Mouse (Mus musculus): ENCODE measurements around the gene Slco1b2.
"Not testable (repeated sequence)": the region's sequence is repeated elsewhere in the genome, so short reads cannot be mapped to it uniquely, and the experiment has no call there.

Gene Slco1b2

DNA sequence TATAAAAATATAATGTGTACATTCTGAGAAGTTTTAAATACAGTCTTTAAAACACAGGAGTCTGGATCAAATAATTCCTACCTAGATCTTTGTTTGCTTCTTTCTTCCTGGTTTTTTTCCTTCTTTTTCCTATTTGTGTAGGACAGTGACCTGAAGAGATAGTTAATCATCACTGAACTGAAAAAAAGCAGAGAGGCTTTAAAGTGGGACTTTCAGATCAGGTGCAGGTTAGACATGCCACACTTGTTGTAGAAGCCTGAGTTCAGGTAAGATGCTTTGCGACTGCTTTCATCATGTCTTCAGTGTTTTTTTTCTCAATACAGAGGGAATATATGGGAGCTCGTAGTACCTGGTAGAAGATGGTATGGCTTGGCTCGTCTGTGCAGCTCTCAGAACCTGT lies at the start of gene Slco1b2:
Gene Slco1b2 (plus strand): TSS at position 228 of the 400 bp plus-strand sequence.
- no peak for DNase-seq (ENCODE audit: low spot score)

DNA sequence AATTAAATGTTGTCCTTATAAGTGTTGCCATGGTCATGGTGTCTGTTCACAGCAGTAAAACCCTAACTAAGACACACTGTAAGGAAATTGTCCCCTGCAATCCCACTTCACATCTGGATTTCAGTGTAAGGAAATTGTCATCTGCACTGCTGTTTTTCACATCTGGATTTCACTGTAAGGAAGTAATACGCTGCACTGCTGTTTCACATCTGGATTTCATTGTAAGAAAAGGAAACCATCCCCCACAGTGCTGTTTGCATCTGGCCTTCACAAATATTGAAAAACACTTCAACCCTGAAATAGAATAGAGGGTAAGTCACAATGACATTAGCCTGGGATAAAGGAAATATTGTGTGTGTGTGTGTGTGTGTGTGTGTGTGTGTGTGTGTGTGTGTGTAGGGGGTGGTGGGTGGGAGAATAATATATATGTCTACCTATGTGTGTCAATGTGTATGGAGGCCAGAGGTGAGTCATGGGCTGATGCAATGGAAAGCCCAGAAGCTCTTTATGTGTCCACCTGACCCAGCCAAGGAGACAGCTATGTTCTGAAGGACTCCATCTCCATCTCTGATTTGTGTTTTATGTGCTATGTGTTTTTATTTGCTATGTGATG lies 44.4 kb upstream of the Slco1b2 start:
- no peak for DNase-seq (ENCODE audit: low spot score)

DNA sequence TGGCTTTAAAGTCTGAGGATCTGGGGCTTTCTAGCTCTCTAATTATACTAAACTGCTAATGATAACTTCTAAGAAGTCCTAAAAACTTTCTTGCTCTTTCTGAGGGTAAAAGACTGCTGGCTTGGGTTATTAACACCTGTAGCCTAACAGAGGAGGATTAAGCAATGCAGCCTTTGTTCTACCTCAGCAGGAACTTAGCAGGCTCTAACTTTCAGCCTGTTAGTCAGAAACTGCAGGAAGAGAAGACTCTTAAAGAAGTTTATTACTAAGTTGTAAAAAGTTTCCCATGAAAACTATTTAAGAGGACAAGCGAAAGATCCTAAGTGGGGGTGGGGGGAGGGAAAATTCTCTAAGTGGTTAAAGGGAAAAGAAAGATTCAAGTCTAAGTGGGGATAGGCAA lies 39.3 kb upstream of the Slco1b2 start:
- DNase-seq (ENCODE audit: low spot score) = no peak

DNA sequence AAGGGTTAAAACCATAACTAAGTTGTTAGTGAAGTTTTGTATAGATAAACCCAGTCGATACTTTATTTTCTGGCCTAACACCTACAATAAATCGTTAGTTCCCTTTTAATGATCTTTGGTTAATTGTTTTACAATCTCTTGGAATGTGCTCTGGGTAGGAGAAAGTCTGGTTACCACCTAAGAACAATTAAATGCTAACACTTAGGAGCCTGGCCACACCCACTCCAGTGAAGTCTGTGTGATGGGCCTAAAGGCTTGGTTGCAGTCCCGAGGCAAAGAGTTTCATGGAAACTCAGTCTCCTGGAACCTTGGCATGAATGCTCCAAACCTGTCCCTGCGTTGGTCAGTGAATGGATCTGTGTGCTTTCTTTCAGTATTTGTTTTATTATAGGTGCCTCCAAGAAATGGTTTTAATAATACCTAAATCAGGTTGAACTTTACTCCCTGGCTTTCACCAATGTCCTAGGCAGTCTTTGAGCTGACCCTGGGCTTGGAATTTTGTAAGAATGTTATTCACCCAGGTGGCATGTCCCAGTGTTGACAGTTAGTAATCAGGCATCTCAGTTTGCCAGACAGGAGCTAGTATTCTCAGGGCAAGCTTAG lies 38.6 kb upstream of the Slco1b2 start:
- not testable (repeated sequence) for DNase-seq (ENCODE audit: low spot score)

DNA sequence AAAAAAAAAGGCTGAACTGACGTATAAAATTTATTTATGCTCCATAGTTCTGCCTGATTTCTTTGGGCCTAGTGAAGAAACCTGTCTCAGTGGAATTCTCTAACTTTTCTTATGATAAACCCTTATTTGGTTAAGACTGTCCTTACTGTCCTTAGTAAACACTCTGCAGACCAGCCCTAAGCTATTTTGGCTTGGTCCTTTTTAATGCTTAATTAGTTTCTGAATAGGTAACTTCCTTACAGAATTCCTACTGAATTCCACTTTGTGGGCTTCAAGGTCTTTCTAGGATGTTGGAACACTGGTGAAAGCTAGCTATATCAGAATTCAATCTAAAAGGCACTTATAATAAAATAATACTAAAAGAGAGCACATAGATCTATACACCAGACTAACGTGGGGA lies 33.2 kb upstream of the Slco1b2 start:
- DNase-seq (ENCODE audit: low spot score) = no peak

DNA sequence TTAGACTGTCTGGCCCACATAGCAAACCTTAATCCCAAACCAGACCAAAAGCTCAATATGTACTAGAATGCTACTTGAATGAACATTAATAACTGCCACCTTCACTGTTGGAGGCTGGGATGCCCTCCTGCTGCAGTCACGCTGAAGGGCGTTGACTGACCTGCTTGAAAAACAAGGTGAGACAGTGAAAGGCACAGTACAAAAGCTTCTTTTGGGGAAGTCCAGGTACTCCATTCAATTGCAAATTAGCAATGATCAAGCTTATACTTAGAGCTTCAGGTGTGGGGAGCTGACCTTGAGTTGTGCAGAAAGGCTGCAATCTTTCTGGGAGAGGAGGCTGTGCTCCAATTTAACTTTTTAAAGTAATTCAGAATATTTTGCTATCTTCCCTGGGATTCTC lies 32.3 kb upstream of the Slco1b2 start:
- no peak for DNase-seq (ENCODE audit: low spot score)

DNA sequence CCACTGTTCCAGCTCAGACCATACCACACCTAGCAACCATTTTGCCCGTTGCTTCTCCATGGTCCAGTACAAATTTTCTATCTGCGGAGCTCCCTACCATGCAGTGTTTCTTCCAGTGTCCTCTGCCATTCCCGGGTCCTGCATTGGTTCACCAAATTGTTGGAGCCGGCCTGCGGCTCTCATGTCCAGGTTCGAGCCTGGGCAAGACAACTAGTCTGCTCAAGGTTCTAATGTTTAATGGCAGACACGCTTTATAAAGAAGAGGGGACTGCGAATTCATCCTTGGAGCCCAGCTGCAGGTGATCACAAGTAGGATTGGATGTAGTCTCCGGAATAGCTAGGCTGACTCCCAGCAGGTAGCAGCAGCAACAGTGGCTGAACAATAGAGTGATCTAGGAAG lies 28.4 kb upstream of the Slco1b2 start:
- DNase-seq (ENCODE audit: low spot score) = no peak

DNA sequence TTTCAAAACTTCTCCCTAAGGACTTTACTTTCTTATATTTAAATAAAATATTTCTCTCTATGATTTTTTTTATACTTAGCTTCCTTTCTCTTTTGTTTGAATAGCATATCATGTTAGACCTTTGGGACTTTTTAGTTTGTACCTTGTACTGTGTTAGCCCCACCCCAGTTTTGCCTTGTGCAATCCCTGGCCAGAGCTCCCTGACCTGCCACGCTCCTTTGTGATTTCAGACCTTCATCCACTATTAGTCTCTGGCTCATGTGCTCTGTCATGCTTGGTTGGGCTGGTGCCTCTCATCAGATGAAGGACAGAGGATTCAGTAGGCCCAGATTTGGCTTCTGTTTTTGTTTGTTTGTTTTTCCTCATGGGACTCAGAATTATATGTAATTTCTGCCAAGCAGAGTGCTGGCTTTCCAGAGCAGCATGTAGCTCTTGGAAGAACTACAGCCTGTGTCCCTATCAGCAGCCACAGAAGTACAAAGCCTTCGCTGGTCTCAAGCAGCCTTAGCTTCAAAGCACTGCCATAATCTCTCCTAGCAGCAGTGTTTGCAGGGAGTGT lies 18.5 kb upstream of the Slco1b2 start:
- DNase-seq (ENCODE audit: low spot score) = no peak

DNA sequence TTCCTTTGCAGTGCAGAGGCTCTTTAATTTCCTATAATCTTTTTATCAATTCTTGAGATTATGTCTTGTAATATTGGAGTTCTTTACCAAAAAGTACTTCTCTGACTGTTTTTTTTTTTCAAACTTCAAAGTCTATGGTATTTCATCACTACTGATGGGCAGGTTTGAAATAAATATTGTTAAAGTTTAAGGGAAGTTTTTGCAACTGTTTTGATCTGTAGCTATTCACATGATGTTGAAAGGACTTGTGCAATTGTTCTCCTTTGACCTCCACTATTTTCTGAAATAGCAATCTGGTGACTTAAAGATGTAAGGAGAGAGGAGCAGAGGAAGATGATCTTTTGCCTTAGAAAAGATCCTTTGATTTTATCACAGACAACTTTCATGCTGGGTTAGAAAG lies 15.3 kb upstream of the Slco1b2 start:
- no peak for DNase-seq (ENCODE audit: low spot score)

DNA sequence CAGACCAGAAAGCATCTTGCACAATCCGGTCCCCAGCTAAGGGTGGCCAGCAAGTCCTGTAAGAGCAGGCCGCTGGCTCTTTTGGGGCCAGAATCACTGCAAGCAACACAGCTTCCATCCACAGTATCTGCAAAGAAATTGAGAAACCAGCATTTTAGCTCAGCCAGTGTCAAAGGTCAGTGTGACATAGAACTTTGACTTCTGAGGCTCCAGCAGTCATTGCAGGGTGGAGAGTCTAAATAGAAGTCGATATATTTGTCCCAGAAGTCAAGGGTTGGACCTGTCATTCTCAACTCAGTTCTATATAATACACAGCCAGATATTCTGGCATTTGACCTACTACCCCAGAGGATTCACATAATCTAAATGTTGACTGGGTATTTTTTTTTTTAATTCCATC lies 14.0 kb upstream of the Slco1b2 start:
- DNase-seq (ENCODE audit: low spot score) = no peak

DNA sequence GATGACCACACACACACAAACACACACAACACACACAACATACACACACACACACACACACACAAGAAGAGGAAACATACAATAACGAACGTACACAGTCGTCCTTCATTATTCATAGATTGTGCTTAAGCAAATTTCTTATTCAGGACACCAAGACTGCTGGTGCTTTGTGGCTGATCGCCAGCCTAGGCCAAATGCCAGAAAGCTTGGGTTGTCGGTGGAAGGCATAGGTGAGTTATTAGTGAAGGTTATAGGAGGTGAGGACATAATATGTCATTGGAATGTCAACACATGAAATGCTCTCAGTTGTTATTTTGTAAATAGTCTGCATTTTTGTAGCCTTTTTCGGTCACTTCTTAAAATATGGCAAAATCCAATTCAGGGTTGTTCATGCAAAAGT lies 3.6 kb downstream of the Slco1b2 start:
- no peak for DNase-seq (ENCODE audit: low spot score)

DNA sequence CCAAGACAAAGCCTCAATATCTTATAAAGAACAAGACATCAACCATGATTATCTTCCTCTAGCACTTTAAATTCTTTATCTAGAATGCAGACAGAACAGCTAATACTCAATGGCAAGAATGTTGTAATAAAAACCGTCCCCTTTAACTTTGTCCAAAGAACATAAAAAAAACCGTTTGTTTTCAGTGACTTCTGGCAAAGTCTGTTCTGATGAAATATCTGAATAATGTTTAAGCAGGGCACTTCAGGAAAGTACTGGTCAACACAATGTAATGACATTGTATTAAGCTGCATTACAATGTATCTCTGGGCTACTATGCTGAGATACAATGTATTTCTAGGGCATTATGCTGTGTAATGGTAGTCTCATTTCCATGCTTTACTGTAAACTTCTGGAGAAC lies 5.9 kb downstream of the Slco1b2 start:
- no peak for DNase-seq (ENCODE audit: low spot score)

DNA sequence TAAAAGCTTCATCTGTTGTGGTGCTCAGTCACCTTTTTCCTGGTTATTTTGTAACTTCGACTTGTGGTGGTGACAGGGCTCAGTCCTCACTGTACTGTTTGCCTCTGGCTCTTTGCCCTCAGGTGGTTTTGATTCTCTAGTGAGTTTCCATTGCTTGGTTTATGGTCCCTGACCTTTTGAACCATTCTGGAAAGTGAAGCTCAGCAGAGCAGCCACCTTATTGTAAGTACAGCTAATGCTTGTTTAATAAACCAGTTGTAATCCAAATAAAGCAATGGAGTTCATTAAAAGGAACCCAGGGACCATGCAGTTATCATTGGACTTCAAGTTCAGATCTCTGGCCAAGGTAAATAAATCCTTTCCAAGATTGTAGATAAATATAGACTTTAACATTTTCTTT lies 11.3 kb downstream of the Slco1b2 start:
- peak; percentile 3 for DNase-seq (ENCODE audit: low spot score)

DNA sequence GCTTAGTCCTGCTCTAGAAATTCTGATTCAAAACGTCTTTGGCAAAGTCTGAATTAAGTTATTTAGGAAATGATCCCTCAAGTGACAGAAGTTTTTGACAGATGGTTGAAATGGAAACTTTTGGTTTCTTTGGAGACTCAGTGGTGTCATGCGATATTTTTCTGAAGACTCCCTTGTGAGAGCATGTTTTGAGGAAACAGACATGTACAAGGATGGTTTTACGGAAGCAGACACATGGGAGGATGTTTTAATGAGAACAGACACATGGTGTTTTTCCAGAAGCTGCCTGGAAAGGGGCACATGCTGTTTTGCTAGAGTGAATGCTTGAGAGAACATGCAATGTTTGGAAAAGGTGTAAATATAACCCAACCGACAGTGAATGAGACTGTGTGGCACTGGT lies 57.7 kb downstream of the Slco1b2 start:
- DNase-seq (ENCODE audit: low spot score) = no peak

DNA sequence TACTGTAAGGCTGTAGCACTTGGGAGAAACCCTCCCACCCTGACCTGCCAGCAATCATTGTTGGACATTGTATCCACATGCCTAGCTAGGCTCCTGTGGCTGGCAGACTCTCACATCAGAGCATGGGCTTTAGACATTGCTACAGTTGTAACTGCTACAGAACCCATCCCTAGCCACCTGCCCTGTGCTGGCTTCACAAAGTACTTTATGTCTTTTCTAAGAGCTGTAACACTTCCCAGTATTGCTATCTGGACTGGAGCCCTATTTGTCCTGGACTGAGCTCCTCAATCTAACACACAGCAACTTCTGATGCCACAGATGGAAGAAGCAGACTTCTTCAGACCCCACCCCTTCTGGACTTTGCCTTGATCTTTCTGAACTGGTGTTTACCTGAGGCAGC lies 61.9 kb downstream of the Slco1b2 start:
- DNase-seq (ENCODE audit: low spot score) = no peak

Measured in urinary bladder, postnatal 25 days (tissue).